Mouse (Mus musculus): ENCODE data around the gene Myadml2.
A peak's percentile ranks its signal among the peaks of the same experiment; 100 is the strongest.
"Not testable (repeated sequence)": the region's sequence is repeated elsewhere in the genome, so short reads cannot be mapped to it uniquely, and the experiment has no call there.

Myadml2 gene

GRCm38 (mm10) chr11:120648001-120648476, at the start of gene Myadml2:
TSS of gene Myadml2 (minus strand) at chr11:120648158.
- peak; percentile 50 to 57 for DNase-seq (ENCODE audit: low spot score in 2 of 2)

DNA sequence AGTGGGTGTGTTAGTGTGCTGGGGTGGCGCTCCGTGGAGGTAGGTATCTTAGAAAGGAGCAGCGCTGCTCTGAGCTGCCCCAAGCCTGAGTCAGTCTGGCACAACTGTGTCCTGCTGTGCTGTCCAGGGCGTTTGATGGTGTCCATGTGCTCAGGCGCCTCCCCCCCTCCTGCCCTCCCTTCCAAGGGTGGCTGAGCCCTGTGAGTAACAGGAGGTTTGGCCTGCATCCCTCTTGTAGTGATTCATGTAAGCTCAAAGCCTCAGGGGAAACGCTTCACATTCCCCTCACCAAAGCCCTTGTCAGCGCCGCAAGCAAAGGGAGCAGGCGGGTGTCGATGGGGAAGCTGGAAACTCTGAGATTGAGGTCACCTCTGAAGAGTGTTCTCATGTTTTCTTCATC, 49.8 kb upstream of the Myadml2 start:
- DNase-seq (ENCODE audit: low spot score in 2 of 2), result no peak

GRCm38 (mm10) chr11:120696568-120696967, 48.6 kb upstream of the Myadml2 start:
- DNase-seq (ENCODE audit: low spot score in 2 of 2), result no peak

- no peak for DNase-seq (ENCODE audit: low spot score in 2 of 2)
These were observed 47.7 kb upstream of the Myadml2 start for GRCm38 (mm10) chr11:120695641-120696040.

DNA sequence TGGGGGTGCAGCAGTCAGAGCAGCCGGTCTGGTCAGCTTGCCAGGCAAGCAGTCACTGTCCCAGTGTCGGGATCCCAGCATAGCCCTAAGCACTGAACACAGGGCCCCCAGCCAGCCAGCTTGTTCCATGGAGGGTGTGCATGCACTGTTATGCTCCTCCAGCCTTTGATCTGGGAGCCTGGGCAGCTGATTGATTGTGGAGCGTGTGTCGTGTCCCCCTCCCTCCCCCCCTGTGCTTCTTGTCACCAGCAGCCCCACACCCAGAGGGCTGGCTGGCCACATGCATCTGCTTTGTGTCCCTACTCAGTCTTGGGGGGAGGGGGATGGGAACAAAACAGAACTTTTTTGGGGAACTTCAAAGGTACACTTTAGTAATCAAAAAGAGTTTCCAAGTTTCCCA, 47.2 kb upstream of the Myadml2 start:
- DNase-seq (ENCODE audit: low spot score in 2 of 2), result no peak

DNA sequence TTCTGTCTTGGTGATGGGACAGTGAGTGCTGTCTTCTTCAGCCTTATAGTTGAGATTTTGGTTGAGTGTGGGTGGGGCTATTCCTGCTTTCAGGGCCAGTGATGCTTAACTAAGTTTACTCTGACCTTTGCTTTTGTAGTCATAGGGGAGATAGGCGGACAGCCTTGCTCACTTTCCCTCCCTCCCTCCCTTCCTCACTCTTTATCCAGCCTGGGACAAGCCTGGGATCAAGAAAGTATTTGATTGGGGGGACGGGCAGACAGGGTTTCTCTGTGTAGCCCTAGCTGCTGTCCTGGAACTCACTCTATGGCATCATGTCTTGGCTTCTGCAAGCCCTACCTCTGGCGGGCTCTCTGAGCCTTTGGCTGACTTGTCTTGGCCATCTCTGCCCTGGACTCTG, 45.5 kb upstream of the Myadml2 start:
- DNase-seq (ENCODE audit: low spot score in 2 of 2), result no peak

DNA sequence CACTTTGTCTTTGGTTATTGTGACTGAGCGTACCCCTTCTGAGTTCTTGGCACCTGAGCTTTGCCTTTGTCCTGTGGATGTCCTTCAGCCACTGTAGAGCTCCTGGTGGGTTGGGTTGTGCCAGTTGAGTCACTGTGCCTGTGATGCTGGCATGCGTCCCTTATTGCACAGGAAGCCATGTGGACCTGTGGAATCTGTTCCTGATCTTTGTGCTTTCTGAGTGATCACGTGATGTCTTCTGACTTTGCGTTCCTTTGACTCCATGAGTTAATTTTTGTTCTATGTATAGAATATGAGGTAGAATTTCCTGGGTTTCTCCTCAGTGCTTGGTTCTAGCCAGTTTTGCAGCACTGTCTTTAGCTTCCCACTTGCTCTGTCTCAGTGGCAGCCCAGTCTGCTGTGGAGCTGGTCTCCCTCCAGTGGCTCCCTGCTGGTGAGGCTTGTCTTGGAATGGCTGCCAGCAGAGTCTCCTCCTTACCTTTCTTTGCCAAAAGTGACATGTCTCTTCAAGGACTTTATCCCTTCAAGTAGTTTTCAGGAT, 44.6 kb upstream of the Myadml2 start:
- DNase-seq (ENCODE audit: low spot score in 2 of 2), result no peak

DNA sequence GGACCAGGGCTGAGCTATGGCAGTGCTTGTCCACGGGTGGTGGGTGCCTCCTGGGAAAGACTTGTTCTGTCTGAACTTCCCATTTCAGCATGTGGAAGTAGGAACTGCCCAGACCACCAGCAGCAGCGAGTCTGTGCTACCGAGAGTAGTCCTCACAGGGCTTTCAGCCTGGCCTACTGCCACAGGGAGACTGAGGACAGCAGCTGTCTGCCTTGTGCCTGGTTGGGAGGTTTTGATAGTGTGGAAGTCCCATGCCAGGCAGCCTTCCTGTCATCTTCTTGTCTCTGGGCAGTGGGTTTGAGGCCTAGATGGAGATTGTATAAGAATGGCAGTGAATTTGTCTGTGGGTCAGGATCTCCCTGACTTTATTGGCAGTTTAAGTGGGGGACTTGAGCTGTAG, 41.4 kb upstream of the Myadml2 start:
- DNase-seq (ENCODE audit: low spot score in 2 of 2), result no peak

GRCm38 (mm10) chr11:120686650-120687272, 38.8 kb upstream of the Myadml2 start:
- no peak for DNase-seq (ENCODE audit: low spot score in 2 of 2)

GRCm38 (mm10) chr11:120684660-120685059, 36.7 kb upstream of the Myadml2 start:
- DNase-seq (ENCODE audit: low spot score in 2 of 2), result no peak

DNA sequence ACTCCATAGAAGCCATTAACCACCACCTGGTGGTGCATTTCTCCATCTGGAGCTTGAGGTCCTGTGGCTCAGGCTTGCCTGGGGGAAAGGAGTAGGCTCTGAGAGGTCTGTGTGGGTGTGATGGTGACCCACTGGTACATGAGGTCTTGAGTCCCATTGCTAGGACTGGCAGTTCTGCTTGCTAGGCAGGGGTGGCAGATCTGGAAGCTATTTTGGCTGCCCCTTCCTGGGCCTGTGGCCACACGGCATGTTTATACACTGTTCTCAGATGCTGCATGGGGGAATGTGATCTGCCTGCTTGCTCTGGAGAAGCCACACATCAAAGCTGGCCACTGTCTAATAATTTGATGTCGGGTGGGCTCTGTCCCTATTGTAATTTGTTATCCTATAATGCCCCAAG, 36.1 kb upstream of the Myadml2 start:
- DNase-seq (ENCODE audit: low spot score in 2 of 2), result no peak

GRCm38 (mm10) chr11:120683536-120683935, 35.6 kb upstream of the Myadml2 start:
- no peak for DNase-seq (ENCODE audit: low spot score in 2 of 2)

DNA sequence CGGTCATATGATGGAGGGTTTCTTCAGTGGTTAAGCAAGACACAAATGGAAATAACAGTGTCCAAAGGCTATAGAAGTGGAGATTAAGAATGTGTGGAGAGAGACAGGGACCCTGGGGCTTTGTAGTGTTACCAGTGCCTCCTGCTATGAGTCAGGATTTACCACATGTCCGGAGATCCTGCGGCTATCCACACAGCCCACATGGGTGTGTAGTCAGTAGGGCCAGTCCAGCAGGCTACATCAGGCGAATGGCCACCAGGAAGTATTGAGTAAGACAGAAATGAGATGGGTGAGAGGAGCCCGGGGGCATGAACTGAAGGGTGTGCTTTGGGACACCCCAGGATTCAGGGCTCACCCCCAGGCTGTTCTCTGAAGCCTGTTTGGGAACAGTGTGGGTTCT, 34.7 kb upstream of the Myadml2 start:
- DNase-seq (ENCODE audit: low spot score in 2 of 2), result no peak

DNA sequence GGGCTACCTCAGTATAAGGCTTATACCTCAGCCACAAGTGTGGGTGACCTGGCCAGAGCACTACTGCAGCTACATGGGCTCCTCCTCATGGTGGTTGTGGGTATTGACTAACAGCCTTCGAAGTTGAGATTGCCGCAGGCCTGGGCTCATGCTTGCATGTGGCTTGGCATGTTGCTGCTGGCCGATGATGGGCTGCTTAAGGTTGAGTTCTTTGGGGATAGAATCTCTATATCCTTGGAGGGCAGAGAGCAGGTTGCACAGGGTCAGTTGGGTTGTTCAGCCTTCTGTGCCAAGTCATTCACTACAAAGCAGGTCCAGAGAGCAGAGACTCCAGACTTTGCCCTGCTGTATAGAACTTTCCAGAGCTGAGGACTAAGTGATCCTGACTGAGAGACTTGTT, 32.0 kb upstream of the Myadml2 start:
- DNase-seq (ENCODE audit: low spot score in 2 of 2), result no peak

DNA sequence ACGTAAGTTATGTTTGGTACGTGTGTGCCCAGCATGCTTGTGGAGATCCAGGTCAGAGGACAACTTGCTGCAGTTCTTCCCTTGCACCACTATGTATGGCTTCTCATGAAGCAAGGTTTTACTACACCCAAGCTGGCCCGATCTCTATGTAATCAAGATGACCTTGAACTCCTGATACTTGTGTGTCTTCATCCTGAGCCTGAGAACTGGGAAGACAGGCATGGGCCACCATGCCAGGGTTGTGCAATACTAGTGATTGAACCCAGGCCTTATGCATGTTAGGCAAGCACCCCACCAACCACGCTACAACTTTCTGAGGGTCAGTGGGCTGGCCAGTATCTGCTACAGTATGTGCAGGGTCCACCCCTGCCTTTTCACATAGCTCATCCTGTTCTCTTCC, 29.0 kb upstream of the Myadml2 start:
- DNase-seq (ENCODE audit: low spot score in 2 of 2), result no peak

DNA sequence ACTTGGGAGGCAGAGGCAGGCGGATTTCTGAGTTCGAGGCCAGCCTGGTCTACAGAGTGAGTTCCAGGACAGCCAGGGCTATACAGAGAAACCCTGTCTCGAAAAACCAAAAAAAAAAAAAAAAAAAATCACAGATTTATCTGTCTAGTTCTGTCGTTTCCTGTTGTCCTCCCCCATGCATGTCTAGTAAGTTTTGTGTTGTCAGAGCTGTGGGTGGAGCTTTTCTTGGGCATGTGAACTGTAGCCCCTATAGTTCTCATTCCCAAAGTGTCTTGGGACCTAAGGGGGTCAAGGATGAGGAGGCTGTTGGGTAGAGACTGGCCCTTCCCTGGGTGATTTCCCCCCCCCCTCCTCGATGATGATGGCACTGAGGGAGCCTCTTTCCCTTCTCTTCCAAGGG, 27.9 kb upstream of the Myadml2 start:
- DNase-seq (ENCODE audit: low spot score in 2 of 2), result not testable (repeated sequence)

GRCm38 (mm10) chr11:120673594-120674122, 25.7 kb upstream of the Myadml2 start:
- no peak for DNase-seq (ENCODE audit: low spot score in 2 of 2)

GRCm38 (mm10) chr11:120672687-120673593, 25.0 kb upstream of the Myadml2 start, which contains the start of gene Aspscr1:
TSS of gene Aspscr1 (plus strand) at chr11:120672973.
- peak; percentile 91 to 94 for DNase-seq (ENCODE audit: low spot score in 2 of 2)

DNA sequence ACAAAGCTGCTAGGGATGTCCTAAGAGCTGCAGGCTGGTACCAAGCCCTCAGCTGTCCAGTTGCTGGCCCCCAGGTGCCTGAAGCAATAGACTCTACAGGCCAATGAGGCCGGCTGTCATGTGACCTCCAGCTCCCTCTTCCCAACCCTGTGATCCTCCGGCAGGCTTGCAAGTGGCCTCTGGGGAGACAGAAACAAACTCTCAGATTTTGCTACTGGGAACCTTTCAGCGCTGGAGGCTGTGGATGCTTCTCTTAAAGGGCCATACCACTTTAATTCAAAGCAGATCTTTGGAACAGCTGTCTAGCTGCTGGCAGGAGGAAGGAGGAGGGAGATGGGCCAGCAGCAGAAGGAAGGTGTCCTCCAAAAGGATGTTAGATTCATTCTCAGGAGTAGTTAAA, 18.7 kb upstream of the Myadml2 start:
- DNase-seq (ENCODE audit: low spot score in 2 of 2), result no peak

- DNase-seq (ENCODE audit: low spot score in 2 of 2), result no peak
These were observed 17.4 kb upstream of the Myadml2 start for GRCm38 (mm10) chr11:120665406-120665805.

DNA sequence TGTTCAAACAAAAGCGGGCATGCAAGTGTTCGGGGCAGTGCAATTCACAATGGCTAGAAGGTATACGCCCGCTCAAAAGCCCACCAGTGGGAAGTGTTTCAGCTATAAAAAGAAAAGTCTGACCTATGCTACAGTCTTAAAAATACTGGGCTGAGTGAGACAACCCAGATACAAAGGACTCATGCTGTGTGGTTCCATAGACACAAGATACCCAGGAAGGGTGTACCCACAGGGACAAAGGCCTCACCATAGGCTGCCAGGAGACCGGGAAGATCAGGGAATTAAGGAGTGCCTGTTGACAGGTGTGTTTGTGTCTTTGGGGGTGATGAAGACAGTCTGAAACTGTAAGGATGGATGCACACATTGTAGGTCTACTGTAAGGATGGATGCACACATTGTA, 15.8 kb upstream of the Myadml2 start:
- no peak for DNase-seq (ENCODE audit: low spot score in 2 of 2)

GRCm38 (mm10) chr11:120662759-120663158, 14.8 kb upstream of the Myadml2 start:
- DNase-seq (ENCODE audit: low spot score in 2 of 2), result no peak
